Mouse (Mus musculus) testis, adult 2 months (tissue): ENCODE data around the gene Ankmy1. TPM values are rescaled to one million over a fixed set of nuclear protein-coding genes. Genes with fewer than 3 reads are reported as not detected.

Source experiments
- H3K27ac ChIP-seq: fragments of 200-500 bp; 2 replicates; pipeline ENCODE4 v1.5.1; 2012; ENCODE audit warnings: low read depth, low read length; ENCODE audit not compliant: control insufficient read depth, insufficient read depth
- H3K27me3 ChIP-seq: fragments of 200-500 bp; 2 replicates; pipeline ENCODE4 v1.6.1; 2012; ENCODE audit warnings: mild to moderate bottlenecking, low read length, moderate library complexity; ENCODE audit not compliant: control insufficient read depth, insufficient read depth
- H3K36me3 ChIP-seq: fragments of 200-500 bp; 2 replicates; pipeline ENCODE4 v1.6.1; 2012; ENCODE audit warnings: mild to moderate bottlenecking, low read length; ENCODE audit not compliant: control insufficient read depth, insufficient read depth
- H3K4me1 ChIP-seq: fragments of 200-500 bp; 2 replicates; pipeline ENCODE4 v1.6.1; 2012; ENCODE audit warnings: low read length; ENCODE audit not compliant: control insufficient read depth, insufficient read depth
- H3K4me3 ChIP-seq: fragments of 200-500 bp; 2 replicates; pipeline ENCODE4 v1.5.1; 2012; ENCODE audit warnings: low read depth, mild to moderate bottlenecking, low read length, moderate library complexity, mixed read lengths; ENCODE audit not compliant: control insufficient read depth
- CTCF ChIP-seq: fragments of 200-500 bp; IDR thresholded peaks from 2 replicates; pipeline ENCODE4 v1.5.1; 2012; ENCODE audit warnings: low read depth, mild to moderate bottlenecking, inconsistent platforms, low read length, moderate library complexity; ENCODE audit not compliant: control insufficient read depth, insufficient read depth, insufficient replicate concordance
- POLR2A ChIP-seq: fragments of 200-500 bp; IDR thresholded peaks from 2 replicates; pipeline ENCODE4 v1.6.1; 2012; ENCODE audit warnings: low read depth, mild to moderate bottlenecking, inconsistent platforms, low read length, moderate library complexity; ENCODE audit not compliant: control insufficient read depth
- polyA plus RNA-seq: library from polyadenylated mRNA; depleted of rRNA; stranded (reverse); fragments of >200 nt; gene quantifications from 2 replicates; pipeline ENCODE4 v1.2.3, GENCODE M21; 2012

Ankmy1 gene
- polyA plus RNA-seq, 1 experiment: 53.4 TPM

- no peaks in the 10 kb centered on the region for H3K27me3 ChIP-seq
- no peak for TF ChIP-seq CTCF
- TF ChIP-seq POLR2A: no peak
- H3K27ac ChIP-seq: no peak overlapping the region
- H3K4me1 ChIP-seq: peaks cover 9% of the 10 kb centered on the region
- peak overlapping the region; percentile 61 for H3K4me3 ChIP-seq
- H3K36me3 ChIP-seq: peaks cover 6% of the 10 kb centered on the region
These were observed 33.3 kb upstream of the Ankmy1 start for GRCm38 (mm10) chr1:92935977-92936376.

- Histone ChIP-seq H3K27ac (peak overlapping the region; percentile 79), H3K4me1 (peaks cover 9% of the 10 kb centered on the region), H3K27me3 (no peaks in the 10 kb centered on the region), H3K36me3 (peaks cover 4% of the 10 kb centered on the region), H3K4me3 (peak overlapping the region; percentile 87)
- no peak for TF ChIP-seq CTCF
- TF ChIP-seq POLR2A: no peak
These were observed 32.6 kb upstream of the Ankmy1 start for GRCm38 (mm10) chr1:92935054-92935962.

- H3K27ac ChIP-seq: peak within 1 kb of the TSS; percentile 94
- peaks cover under 1% of the 10 kb centered on the region for H3K36me3 ChIP-seq
- peaks cover 9% of the 10 kb centered on the region for H3K4me1 ChIP-seq
- no peaks in the 10 kb centered on the region for H3K27me3 ChIP-seq
- peak within 1 kb of the TSS; percentile 87 for H3K4me3 ChIP-seq
- TF ChIP-seq POLR2A (peak; percentile 86), CTCF (peak; percentile 25; the same call in 1 of the 2 replicates)
These were observed 31.6 kb upstream of the Ankmy1 start, which contains the start of gene Capn10 for GRCm38 (mm10) chr1:92934182-92934827. Capn10 (plus strand) TSS chr1:92934376.

- H3K27ac ChIP-seq: peak overlapping the region; percentile 94
- no peak for TF ChIP-seq CTCF
- no peak for TF ChIP-seq POLR2A
- no peaks in the 10 kb centered on the region for H3K27me3 ChIP-seq
- H3K4me3 ChIP-seq: peak overlapping the region; percentile 87
- no peaks in the 10 kb centered on the region; the same call in 1 of the 2 replicates for H3K36me3 ChIP-seq
- peaks cover 9% of the 10 kb centered on the region for H3K4me1 ChIP-seq
These were observed 30.9 kb upstream of the Ankmy1 start for GRCm38 (mm10) chr1:92933611-92934010.

- Histone ChIP-seq H3K27me3 (no peaks in the 10 kb centered on the region), H3K4me3 (no peak overlapping the region), H3K36me3 (no peaks in the 10 kb centered on the region), H3K27ac (no peak overlapping the region), H3K4me1 (peaks cover 6% of the 10 kb centered on the region)
- no peak for TF ChIP-seq CTCF
- TF ChIP-seq POLR2A: no peak
These were observed 27.5 kb upstream of the Ankmy1 start for GRCm38 (mm10) chr1:92930171-92930706.

- no peak overlapping the region for H3K27ac ChIP-seq
- H3K27me3 ChIP-seq: no peaks in the 10 kb centered on the region
- TF ChIP-seq CTCF (no peak), POLR2A (no peak)
- no peaks in the 10 kb centered on the region for H3K36me3 ChIP-seq
- no peak overlapping the region for H3K4me3 ChIP-seq
- H3K4me1 ChIP-seq: no peaks in the 10 kb centered on the region
These were observed 18.8 kb upstream of the Ankmy1 start for GRCm38 (mm10) chr1:92921496-92921895.

GRCm38 (mm10) chr1:92920474-92921200 is 17.9 kb upstream of the Ankmy1 start:
- no peak overlapping the region for H3K27ac ChIP-seq
- no peaks in the 10 kb centered on the region for H3K36me3 ChIP-seq
- TF ChIP-seq POLR2A: no peak
- TF ChIP-seq CTCF: no peak
- no peaks in the 10 kb centered on the region for H3K27me3 ChIP-seq
- no peaks in the 10 kb centered on the region for H3K4me1 ChIP-seq
- no peak overlapping the region for H3K4me3 ChIP-seq
